Mouse (Mus musculus) gastrocnemius, postnatal 10 days (tissue): ENCODE results near the gene Trim17. TPM values are rescaled to one million over a fixed set of nuclear protein-coding genes. Genes with fewer than 3 reads are reported as not detected.

Source experiments
- DNase-seq: peaks from one replicate; pipeline ENCODE4 v3.0.0; 2021; ENCODE audit warnings: mixed read lengths
- microRNA-seq, 2 experiments: library from miRNA; unstranded; fragments of <30 nt; microRNA quantifications; one replicate each; pipeline ENCODE4 v1.2.0; 2021
- total RNA-seq, 2 experiments: library from RNA; stranded (reverse); gene quantifications; 2 replicates each; pipeline ENCODE4 v1.2.3; 2021

Trim17 gene
- total RNA-seq, 2 experiments from 2014 or later, result 0.14 TPM

DNA sequence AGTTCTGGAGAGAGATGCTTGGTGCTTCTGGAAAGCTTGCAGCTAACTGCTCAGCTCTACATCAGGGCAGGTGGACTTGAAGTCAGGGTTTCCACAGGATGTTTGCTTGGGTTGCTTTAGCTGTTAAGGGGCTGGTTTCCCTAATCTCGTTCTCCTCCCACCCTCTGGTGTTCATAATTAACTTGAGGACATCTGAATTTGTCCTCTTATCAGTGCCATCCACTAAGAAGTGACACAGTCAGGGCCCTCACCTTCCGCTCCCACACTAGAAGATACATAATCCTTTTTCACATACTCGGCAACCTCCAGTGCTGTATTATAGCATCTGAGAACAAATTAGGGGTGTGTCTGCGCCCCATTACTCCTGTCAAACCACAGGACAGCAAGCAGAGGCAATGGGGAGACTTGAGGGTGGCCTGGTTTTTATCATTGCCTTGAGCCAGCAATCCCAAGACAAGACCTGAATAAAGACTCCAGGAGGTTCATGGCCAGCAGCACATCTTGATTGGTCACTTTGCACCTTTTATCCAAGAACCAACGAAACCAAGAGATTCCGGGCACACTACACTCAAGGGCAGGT is 38.7 kb downstream of the Trim17 start:
- DNase-seq, result no peak

DNA sequence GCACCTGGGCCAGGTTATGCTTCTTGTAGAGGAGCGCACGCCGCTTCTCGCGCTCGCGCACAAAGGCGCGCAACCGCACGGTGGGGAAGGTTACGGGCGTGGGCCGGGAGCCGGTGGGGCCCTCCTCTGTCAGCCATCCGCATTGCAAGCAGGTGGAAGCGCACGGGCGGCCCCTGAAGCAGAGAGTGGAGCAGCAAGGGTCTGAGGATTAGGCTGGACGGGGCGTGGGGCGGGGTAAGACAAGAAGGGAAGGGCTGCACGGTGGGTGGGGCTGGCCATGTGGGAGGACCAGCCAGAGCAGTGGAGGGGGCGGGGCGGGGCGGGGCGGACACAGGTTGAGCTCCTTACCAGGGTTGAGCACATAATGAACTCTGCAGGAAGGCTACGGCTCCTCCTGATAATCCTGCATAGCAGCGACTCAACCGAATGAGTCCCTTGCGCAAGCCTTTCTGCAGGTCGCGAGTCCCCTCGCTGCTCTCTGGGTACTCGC is 39.9 kb downstream of the Trim17 start:
- DNase-seq, result no peak

DNA sequence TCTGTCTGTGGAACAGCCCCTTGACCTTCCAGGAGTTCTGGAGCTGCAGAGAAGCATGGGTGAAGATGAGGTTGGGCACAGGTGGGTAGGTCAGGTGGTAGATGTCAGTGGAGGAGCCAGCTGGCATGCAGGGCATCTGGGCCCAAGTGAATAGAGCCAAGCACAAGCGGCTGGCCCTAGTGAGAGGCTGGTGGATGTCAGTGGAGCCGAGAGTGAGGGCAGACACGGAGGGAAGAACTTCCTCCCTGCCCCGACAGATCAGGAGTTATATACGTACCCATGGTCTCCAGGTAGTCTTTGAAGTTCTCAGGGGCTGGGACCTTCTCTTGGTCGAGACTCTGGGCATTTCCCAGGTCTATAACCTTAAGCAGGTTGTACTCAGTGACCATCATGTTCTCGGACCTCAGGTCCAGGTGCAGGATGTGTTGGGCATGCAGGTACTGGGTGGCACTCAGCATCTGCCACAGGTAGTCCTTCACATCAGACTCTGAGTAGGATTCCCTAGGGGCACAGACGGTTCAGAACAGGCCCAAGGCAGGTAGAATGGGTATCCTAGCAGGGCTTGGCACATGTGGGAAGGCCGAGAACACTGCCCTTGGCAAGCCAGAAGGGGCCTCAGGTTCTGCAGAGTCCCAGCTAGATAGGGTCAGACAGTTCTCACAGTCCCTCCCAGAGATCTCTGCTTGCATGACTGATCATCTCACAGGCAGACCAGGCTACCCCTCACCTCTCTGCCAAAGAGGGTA is 40.7 kb downstream of the Trim17 start:
- DNase-seq, result no peak

DNA sequence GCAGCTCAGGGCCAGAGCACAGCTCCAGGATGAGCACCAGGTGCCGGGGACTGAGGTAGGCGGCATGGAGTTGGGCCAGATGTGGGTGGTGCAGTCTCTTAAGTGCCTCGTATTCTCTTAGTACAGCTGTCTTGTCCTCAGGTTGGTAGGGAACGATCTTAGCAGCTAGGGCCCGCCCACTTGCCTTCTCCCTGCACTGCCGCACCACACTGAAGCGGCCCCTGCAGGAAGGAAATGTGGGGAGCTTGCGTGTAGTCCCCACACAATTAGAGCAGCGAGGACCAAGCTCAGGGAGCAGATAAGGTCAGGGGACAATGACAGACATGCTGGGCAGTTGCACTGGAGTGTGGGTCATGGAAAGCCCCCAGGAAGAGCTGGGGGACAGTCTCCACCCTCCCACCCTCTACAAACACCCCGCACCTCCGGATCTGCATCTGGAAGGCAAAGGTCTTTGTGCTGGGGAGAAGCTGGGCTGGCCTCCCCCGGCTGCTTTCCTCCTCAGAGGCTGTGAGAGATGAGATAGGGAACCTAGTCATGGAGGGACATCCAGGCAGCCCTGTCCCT is 41.4 kb downstream of the Trim17 start:
- DNase-seq, result no peak

DNA sequence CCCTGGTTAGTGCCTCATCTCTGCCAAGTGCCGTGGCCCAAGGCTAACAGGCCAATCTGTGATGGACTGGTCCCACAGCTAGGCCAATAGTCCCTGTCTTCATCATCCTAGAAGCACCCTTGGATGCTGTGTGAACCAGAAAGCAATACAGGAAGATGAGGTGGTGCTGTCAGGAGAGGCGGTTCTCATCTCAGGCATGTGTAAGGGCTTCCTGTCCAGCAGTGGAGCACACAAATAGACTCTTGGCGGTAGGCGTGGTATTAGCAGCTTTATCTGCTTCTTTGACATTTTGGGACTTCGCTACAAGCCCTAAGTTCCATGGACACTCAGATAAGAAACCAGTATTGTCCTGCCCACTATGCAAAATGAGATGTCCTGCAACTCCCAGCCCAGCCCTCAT is 43.1 kb downstream of the Trim17 start:
- no peak for DNase-seq

DNA sequence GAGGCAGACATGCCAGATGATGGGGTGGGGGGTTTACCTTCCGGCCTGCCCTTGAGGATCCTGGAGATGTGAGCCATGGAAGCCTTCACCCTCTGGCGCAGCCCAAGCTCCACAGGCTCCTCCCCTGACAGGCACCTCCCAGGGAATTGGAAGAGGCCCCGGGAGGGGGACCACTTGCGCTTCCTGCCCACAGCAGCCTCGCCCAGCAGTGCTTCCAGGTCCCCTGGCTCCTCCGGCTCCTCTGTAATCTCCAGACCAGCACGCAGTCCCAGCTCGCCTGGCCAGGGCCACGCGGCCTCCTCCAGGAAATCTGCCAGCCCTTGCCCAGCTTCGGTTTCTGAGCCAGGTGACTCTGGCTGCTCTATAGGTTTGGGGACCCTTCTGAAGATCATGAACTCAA is 44.7 kb downstream of the Trim17 start:
- no peak for DNase-seq

DNA sequence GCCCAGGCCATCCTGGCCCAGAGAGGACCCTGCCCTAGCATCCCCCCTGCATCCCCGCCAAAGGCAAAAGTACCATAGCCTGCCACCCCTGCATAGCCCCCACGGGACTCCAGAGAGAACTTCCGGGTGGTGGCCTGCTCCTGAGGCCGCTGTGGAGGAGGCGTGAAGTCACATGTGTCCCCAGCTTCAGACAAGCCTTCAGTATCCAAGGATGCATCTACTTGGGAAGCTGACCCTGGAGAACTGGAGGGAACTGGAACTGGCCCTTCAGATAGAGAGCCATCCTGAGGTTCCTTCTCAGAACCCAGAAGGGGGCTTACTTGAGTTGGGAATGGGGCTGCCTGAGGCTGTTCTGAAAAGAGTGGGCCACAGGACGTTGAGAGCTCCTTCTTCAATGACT is 45.3 kb downstream of the Trim17 start:
- DNase-seq, result no peak

DNA sequence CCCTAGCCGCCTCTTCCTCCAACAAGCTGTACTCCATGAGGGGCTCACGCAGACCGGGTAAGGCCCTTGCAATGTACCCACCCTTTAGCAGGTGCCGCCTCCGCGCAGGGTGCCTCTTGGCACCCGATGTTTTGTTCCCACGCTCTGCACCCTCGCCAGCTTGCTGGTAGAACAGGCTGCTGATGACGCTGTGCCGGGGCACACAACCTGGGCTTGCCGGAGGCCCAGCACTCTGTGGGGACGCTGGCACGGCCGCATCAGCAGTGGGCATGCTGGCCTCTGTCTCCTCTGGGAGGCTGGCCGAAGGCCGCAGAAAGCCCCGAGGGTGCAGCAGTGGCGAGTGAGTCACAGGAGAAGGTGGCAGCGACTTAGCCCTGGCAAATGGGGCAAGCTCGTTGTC is 46.1 kb downstream of the Trim17 start:
- DNase-seq, result no peak

DNA sequence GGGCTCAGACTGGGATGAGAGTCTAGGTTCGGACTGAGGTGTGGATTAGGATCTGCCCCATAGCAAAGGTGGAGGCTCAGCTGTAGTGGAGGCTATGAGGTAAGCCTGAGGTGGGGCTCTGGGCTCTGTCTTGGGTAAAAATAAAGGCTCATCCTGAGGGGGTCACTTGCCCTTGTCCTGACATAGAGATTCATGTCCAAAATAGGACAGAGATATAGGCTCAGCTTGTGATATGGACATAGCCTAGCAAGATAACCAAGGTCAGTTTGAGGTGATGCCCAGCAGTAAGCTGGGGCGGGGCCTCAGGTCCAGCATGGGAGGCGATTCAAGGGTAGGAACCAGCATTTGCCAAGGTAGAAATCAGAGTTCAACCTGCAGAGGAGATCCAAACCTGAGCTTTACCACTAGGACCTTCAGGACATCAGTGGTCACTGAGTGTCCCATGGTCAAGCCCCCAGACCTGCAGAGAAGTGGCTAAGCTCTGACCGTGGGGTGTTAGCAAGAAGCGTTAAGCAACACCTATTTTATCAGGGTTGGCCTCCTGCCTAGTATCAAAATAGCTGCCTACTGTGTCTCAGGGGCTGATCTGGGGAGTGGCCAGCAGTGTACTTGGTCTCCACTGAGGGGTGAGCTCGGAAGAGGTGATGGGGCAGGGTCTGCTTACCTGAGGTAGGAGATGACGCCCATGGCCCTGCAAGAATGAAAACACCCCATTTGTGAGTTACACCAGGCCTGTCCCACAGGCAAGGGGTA is 48.0 kb downstream of the Trim17 start:
- no peak for DNase-seq

DNA sequence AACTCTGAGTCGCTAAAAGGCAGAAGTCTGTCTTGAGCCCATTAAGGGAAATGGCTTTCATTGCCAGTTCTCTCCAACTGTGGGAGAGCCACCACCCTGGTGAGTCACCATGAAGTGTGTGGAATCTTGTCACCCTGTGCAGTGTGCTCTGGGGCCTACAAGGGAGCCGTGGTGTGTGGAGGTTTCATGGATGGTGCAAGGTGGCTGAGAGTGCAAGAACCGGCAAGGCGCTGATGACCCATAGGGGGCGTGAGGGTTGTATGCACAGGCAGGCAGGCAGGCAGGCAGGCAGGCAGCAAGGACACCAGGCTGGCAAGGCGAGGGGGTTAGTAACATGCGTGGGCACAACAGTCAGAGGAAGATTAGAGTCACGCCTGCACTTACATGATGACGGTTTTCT is 60.6 kb downstream of the Trim17 start:
- DNase-seq, result peak; percentile 51

Small RNA genes lying within 50 kb of the gene (microRNA-seq; reads per million reads assigned to microRNA genes)
- gene Gm44313, result 0 reads per million in 2 experiments

Other genes with a start within 250 kb of the Trim17 start
- gene Olfr318, start 230.7 kb upstream of the Trim17 start, total RNA-seq, result not detected
- not detected for gene Olfr317, start 215.5 kb upstream of the Trim17 start, total RNA-seq
- gene Olfr316, start 202.0 kb upstream of the Trim17 start, total RNA-seq, result not detected
- not detected for gene Olfr315, start 181.5 kb upstream of the Trim17 start, total RNA-seq
- gene Olfr314, start 171.7 kb upstream of the Trim17 start, total RNA-seq, result not detected
- gene Fam183b, start 152.7 kb upstream of the Trim17 start, total RNA-seq, result not detected
- not detected for gene Olfr313, start 139.7 kb upstream of the Trim17 start, total RNA-seq
- not detected for gene Olfr312, start 125.4 kb upstream of the Trim17 start, total RNA-seq
- gene Olfr311, start 115.4 kb upstream of the Trim17 start, total RNA-seq, result not detected
- gene Gm12258, start 107.5 kb upstream of the Trim17 start, total RNA-seq, result 1 to 10 TPM; 2.4 to 2.5 TPM
- gene 2810021J22Rik, start 87.5 kb upstream of the Trim17 start, total RNA-seq, result 1 to 10 TPM; 2.5 to 3.0 TPM
- gene Zfp39, start 50.5 kb upstream of the Trim17 start, total RNA-seq, result 1 to 10 TPM; 6.0 to 6.5 TPM
- 1 to 10 TPM in 1 of 2 experiments, not detected in 1; 1.1 TPM for gene Btnl10, start 36.8 kb upstream of the Trim17 start, total RNA-seq
- 100 to 1,000 TPM; 160 to 172 TPM for gene Rnf187, start 15.8 kb upstream of the Trim17 start, total RNA-seq
- 1 to 10 TPM; 7.3 to 8.0 TPM for gene Hist3h2ba, start 5.8 kb upstream of the Trim17 start, total RNA-seq
- 10 to 100 TPM; 25.1 to 25.6 TPM for gene Hist3h2a, start within 50 bp of the Trim17 start, total RNA-seq
- gene Trim11, start 23.4 kb downstream of the Trim17 start, total RNA-seq, result 10 to 100 TPM; 11.1 to 15.4 TPM
- 100 to 1,000 TPM; 664 to 666 TPM for gene Obscn, start 181.7 kb downstream of the Trim17 start, total RNA-seq
- gene Iba57, start 209.1 kb downstream of the Trim17 start, total RNA-seq, result 10 to 100 TPM in 1 of 2 experiments, 1 to 10 TPM in 1; 9.4 to 10.6 TPM
- 1 to 10 TPM in 1 of 2 experiments, under 1 TPM in 1; 0.78 to 1.2 TPM for gene Gjc2, start 228.5 kb downstream of the Trim17 start, total RNA-seq
- gene Guk1, start 237.5 kb downstream of the Trim17 start, total RNA-seq, result 10 to 100 TPM; 20.8 to 22.0 TPM
- 10 to 100 TPM; 36.7 to 38.0 TPM for gene Mrpl55, start 247.8 kb downstream of the Trim17 start, total RNA-seq